Mouse (Mus musculus) common myeloid progenitor, adult 5-6 weeks (primary cell): Measurements from ENCODE around the gene Zfp944. TPM values are rescaled to one million over a fixed set of nuclear protein-coding genes. Genes with fewer than 3 reads are reported as not detected.
"Not testable (repeated sequence)": the region's sequence is repeated elsewhere in the genome, so short reads cannot be mapped to it uniquely, and the experiment has no call there.

Source experiments
- ATAC-seq: replicated peaks from 2 replicates; pipeline ENCODE4 v1.8.0; 2016; ENCODE audit warnings: low read depth, mild to moderate bottlenecking, moderate TSS enrichment, inconsistent platforms; ENCODE audit not compliant: poor library complexity, severe bottlenecking
- total RNA-seq: library from RNA; stranded (forward); fragments of 200-1000, 187-1606 nt; gene quantifications from 2 replicates; pipeline ENCODE4 v1.2.3, GENCODE M21; 2017

Gene Zfp944
- 13.2 and 13.8 TPM in 2 replicates for total RNA-seq

- ATAC-seq: peak; percentile 98
These were observed at the start of gene Zfp944, which contains the start of gene Zfp758 for GRCm38 (mm10) chr17:22361101-22361781. Zfp944 (minus strand) TSS chr17:22361400. Zfp758 (plus strand) TSS chr17:22361453.

- ATAC-seq: peak; percentile 98
These were observed 49.6 kb upstream of the Zfp944 start for GRCm38 (mm10) chr17:22410756-22411155.

- ATAC-seq: no peak
These were observed 2.7 kb upstream of the Zfp944 start for GRCm38 (mm10) chr17:22363895-22364294.

- peak; percentile 58 for ATAC-seq
These were observed 628 bp downstream of the Zfp944 start for GRCm38 (mm10) chr17:22360572-22360971.

GRCm38 (mm10) chr17:22352794-22353193 lies 8.4 kb downstream of the Zfp944 start:
- peak; percentile 99 for ATAC-seq

GRCm38 (mm10) chr17:22315247-22315646 lies 46.0 kb downstream of the Zfp944 start:
- ATAC-seq: not testable (repeated sequence)

- ATAC-seq: peak; percentile 100
These were observed 46.4 kb downstream of the Zfp944 start, which contains the start of gene CT030661.1 for GRCm38 (mm10) chr17:22314730-22315226. CT030661.1 (minus strand) TSS chr17:22314837.

- not testable (repeated sequence) for ATAC-seq
These were observed 47.0 kb downstream of the Zfp944 start for GRCm38 (mm10) chr17:22314219-22314618.

Other genes with a start within 250 kb of the Zfp944 start
- gene Zfp947, start 195.2 kb downstream of the Zfp944 start, total RNA-seq: 4.6 and 7.2 TPM in 2 replicates
- gene Zfp994, start 135.8 kb downstream of the Zfp944 start, total RNA-seq: 7.4 and 9.5 TPM in 2 replicates
- 28.3 and 31.1 TPM in 2 replicates for gene CT030661.1, start 46.6 kb downstream of the Zfp944 start, total RNA-seq
- gene Zfp758, start 53 bp upstream of the Zfp944 start, total RNA-seq: 14.2 and 18.9 TPM in 2 replicates
- 5.8 and 7.8 TPM in 2 replicates for gene Zfp946, start 62.8 kb upstream of the Zfp944 start, total RNA-seq
- gene Vmn2r111, start 212.1 kb upstream of the Zfp944 start, total RNA-seq: not detected in 2 replicates
- gene Vmn2r112, start 239.6 kb upstream of the Zfp944 start, total RNA-seq: not detected in 2 replicates